Mouse (Mus musculus) stomach, postnatal 0 days (tissue): ENCODE measurements around the gene Tmem63a. TPM values are rescaled to one million over a fixed set of nuclear protein-coding genes. Genes with fewer than 3 reads are reported as not detected.
A peak's percentile ranks its signal among the peaks of the same experiment; 100 is the strongest.

Experiments used
- ATAC-seq: fragments of 200-750 bp; cut with Nextera tagmentation; 2 replicates; pipeline ENCODE4 v1.8.0; 2017; ENCODE audit not compliant: low FRiP score, low TSS enrichment
- DNase-seq: peaks from one replicate; pipeline ENCODE4 v3.0.0-alpha.2; 2016; ENCODE audit warnings: low spot score
- H3K27ac ChIP-seq: fragments of 300-500 bp; sonication (generic); replicated peaks from 2 replicates; pipeline ENCODE4 v1.5.1; 2014; ENCODE audit warnings: mild to moderate bottlenecking, control low read depth
- H3K27me3 ChIP-seq: fragments of 300-500 bp; sonication (generic); 2 replicates; pipeline ENCODE4 v1.6.1; 2014; ENCODE audit warnings: low read length; ENCODE audit not compliant: control insufficient read depth, insufficient read depth
- H3K36me3 ChIP-seq: fragments of 300-500 bp; sonication (generic); 2 replicates; pipeline ENCODE4 v1.6.1; 2014; ENCODE audit warnings: low read length, mixed read lengths; ENCODE audit not compliant: control insufficient read depth, insufficient read depth
- H3K4me1 ChIP-seq: fragments of 300-500 bp; sonication (generic); replicated peaks from 2 replicates; pipeline ENCODE4 v1.6.1; 2014; ENCODE audit warnings: antibody characterized with exemption; ENCODE audit not compliant: control insufficient read depth, insufficient read depth
- H3K4me2 ChIP-seq: fragments of 300-500 bp; sonication (generic); replicated peaks from 2 replicates; pipeline ENCODE4 v1.6.1; 2014; ENCODE audit warnings: low read depth, mild to moderate bottlenecking, control low read depth, moderate library complexity
- H3K4me3 ChIP-seq: fragments of 300-500 bp; sonication (generic); 2 replicates; pipeline ENCODE4 v1.5.1; 2014; ENCODE audit warnings: low read depth, low read length, control low read depth
- H3K9ac ChIP-seq: fragments of 300-500 bp; sonication (generic); 2 replicates; pipeline ENCODE4 v1.6.1; 2014; ENCODE audit warnings: mild to moderate bottlenecking, low read length, control low read depth, mixed read lengths
- H3K9me3 ChIP-seq: fragments of 300-500 bp; sonication (generic); 2 replicates; pipeline ENCODE4 v1.6.1; 2016; ENCODE audit warnings: low read length; ENCODE audit not compliant: control insufficient read depth
- CTCF ChIP-seq: IDR thresholded peaks from 2 replicates; pipeline ENCODE4 v1.5.1; 2016; ENCODE audit warnings: antibody characterized with exemption, low read depth, mild to moderate bottlenecking, moderate library complexity
- EP300 ChIP-seq: optimal IDR thresholded peaks from 2 replicates; pipeline ENCODE3; 2016; ENCODE audit warnings: antibody characterized with exemption
- WGBS: fragments of 180-500 bp; shearing (Covaris S2); extraction: QIAGEN DNeasy Blood & Tissue Kit; methylation state at CpG from one replicate; pipeline ENCODE4 v1.1.7; 2014; 5-methylcytosine and 5-hydroxymethylcytosine counted together
- polyA plus RNA-seq: library from polyadenylated mRNA; unstranded; fragments of >200 nt; fragmentation: Nextera tagmentation; extraction: Ambion mirVana; gene quantifications from 2 replicates; pipeline ENCODE4 v1.2.1, GENCODE M21; 2015

The Tmem63a gene
- polyA plus RNA-seq, 1 experiment from 2014 or later: 35.2 TPM

- Histone ChIP-seq H3K4me2 (no peak overlapping the region), H3K4me1 (no peaks in the 10 kb centered on the region), H3K9me3 (no peaks in the 10 kb centered on the region), H3K27ac (no peak overlapping the region), H3K27me3 (no peaks in the 10 kb centered on the region), H3K9ac (no peak overlapping the region), H3K36me3 (no peaks in the 10 kb centered on the region), H3K4me3 (no peak overlapping the region)
- DNase-seq (no peak), ATAC-seq (no peak)
- no peak for TF ChIP-seq EP300
- TF ChIP-seq CTCF: no peak
- 87% methylated on average over 3 of the region's 3 CpGs for WGBS
Observed at GRCm38 (mm10) chr1:181001621-181002020, 59.5 kb downstream of the Tmem63a start.

- Histone ChIP-seq H3K27ac (no peak overlapping the region), H3K27me3 (no peaks in the 10 kb centered on the region), H3K4me2 (no peak overlapping the region), H3K4me1 (no peaks in the 10 kb centered on the region), H3K4me3 (no peak overlapping the region), H3K9ac (no peak overlapping the region), H3K36me3 (no peaks in the 10 kb centered on the region), H3K9me3 (no peaks in the 10 kb centered on the region)
- ATAC-seq (no peak), DNase-seq (no peak)
- no peak for TF ChIP-seq CTCF
- no peak for TF ChIP-seq EP300
- 71% methylated on average over 2 of the region's 2 CpGs for whole genome bisulfite sequencing
Observed at GRCm38 (mm10) chr1:181003790-181004189, 61.6 kb downstream of the Tmem63a start.

- Histone ChIP-seq H3K4me2 (no peak overlapping the region), H3K36me3 (no peaks in the 10 kb centered on the region), H3K27ac (no peak overlapping the region), H3K9me3 (no peaks in the 10 kb centered on the region), H3K4me1 (no peaks in the 10 kb centered on the region), H3K27me3 (no peaks in the 10 kb centered on the region), H3K9ac (no peak overlapping the region), H3K4me3 (no peak overlapping the region)
- WGBS: 58% methylated on average over 8 of the region's 8 CpGs
- ATAC-seq (peak; percentile 50; the same call in 1 of the 2 replicates), DNase-seq (peak; percentile 29)
- TF ChIP-seq CTCF (no peak), EP300 (no peak)
Observed at GRCm38 (mm10) chr1:181005331-181005730, 63.2 kb downstream of the Tmem63a start.

GRCm38 (mm10) chr1:181007831-181008230, 65.7 kb downstream of the Tmem63a start:
- no peak overlapping the region for H3K27ac ChIP-seq
- 84% methylated on average over 6 of the region's 6 CpGs for WGBS
- H3K4me3 ChIP-seq: no peak overlapping the region
- no peaks in the 10 kb centered on the region for H3K9me3 ChIP-seq
- H3K27me3 ChIP-seq: no peaks in the 10 kb centered on the region
- TF ChIP-seq CTCF: no peak
- TF ChIP-seq EP300: no peak
- ATAC-seq: no peak
- H3K4me2 ChIP-seq: no peak overlapping the region
- DNase-seq: peak; percentile 8
- no peak overlapping the region for H3K9ac ChIP-seq
- no peaks in the 10 kb centered on the region for H3K36me3 ChIP-seq
- H3K4me1 ChIP-seq: no peaks in the 10 kb centered on the region

GRCm38 (mm10) chr1:181008266-181008665, 66.1 kb downstream of the Tmem63a start:
- no peaks in the 10 kb centered on the region for H3K27me3 ChIP-seq
- TF ChIP-seq CTCF (no peak), EP300 (no peak)
- no peaks in the 10 kb centered on the region for H3K9me3 ChIP-seq
- no peak overlapping the region for H3K27ac ChIP-seq
- DNase-seq (peak; percentile 19), ATAC-seq (no peak)
- no peaks in the 10 kb centered on the region for H3K36me3 ChIP-seq
- no peak overlapping the region for H3K9ac ChIP-seq
- no peak overlapping the region for H3K4me3 ChIP-seq
- no peaks in the 10 kb centered on the region for H3K4me1 ChIP-seq
- 85% methylated on average over 2 of the region's 2 CpGs for WGBS
- H3K4me2 ChIP-seq: no peak overlapping the region

- TF ChIP-seq EP300: no peak
- TF ChIP-seq CTCF: no peak
- H3K4me1 ChIP-seq: no peaks in the 10 kb centered on the region
- H3K4me2 ChIP-seq: no peak overlapping the region
- WGBS: 77% methylated on average over 4 of the region's 4 CpGs
- H3K36me3 ChIP-seq: no peaks in the 10 kb centered on the region
- no peak for ATAC-seq
- no peak overlapping the region for H3K27ac ChIP-seq
- DNase-seq: peak; percentile 10
- no peaks in the 10 kb centered on the region for H3K9me3 ChIP-seq
- no peaks in the 10 kb centered on the region for H3K27me3 ChIP-seq
- H3K4me3 ChIP-seq: no peak overlapping the region
- no peak overlapping the region for H3K9ac ChIP-seq
Observed at GRCm38 (mm10) chr1:181009011-181009590, 67.0 kb downstream of the Tmem63a start.
